Mouse (Mus musculus) ES-Bruce4 (cell line): ENCODE data around the gene E130114P18Rik. TPM values are rescaled to one million over a fixed set of nuclear protein-coding genes. Genes with fewer than 3 reads are reported as not detected.

Source experiments
- H3K27ac ChIP-seq: 2 replicates; pipeline ENCODE4 v1.5.1; 2012; ENCODE audit warnings: low read length, inconsistent platforms; ENCODE audit not compliant: insufficient read depth
- H3K27me3 ChIP-seq: 2 replicates; pipeline ENCODE4 v1.6.1; 2012; ENCODE audit warnings: mild to moderate bottlenecking, low read length, inconsistent platforms; ENCODE audit not compliant: control insufficient read depth, poor library complexity, insufficient read depth, severe bottlenecking
- H3K36me3 ChIP-seq: 2 replicates; pipeline ENCODE4 v1.6.1; 2012; ENCODE audit warnings: inconsistent platforms, mild to moderate bottlenecking, low read length, moderate library complexity; ENCODE audit not compliant: control insufficient read depth, poor library complexity, insufficient read depth, severe bottlenecking
- H3K4me1 ChIP-seq: one replicate; pipeline ENCODE4 v1.8.1; 2011; ENCODE audit warnings: low read length; ENCODE audit not compliant: control insufficient read depth, insufficient read depth
- H3K4me3 ChIP-seq: 2 replicates; pipeline ENCODE4 v1.5.1; 2011; ENCODE audit warnings: low read depth, mild to moderate bottlenecking, low read length
- H3K9ac ChIP-seq: 2 replicates; pipeline ENCODE4 v1.6.1; 2012; ENCODE audit warnings: low read depth, mild to moderate bottlenecking, inconsistent platforms; ENCODE audit not compliant: poor library complexity, severe bottlenecking
- H3K9me3 ChIP-seq: replicated peaks from 2 replicates; pipeline ENCODE4 v1.6.1; 2012; ENCODE audit warnings: mild to moderate bottlenecking, low read length, inconsistent platforms; ENCODE audit not compliant: control insufficient read depth, poor library complexity, insufficient read depth, severe bottlenecking
- CTCF ChIP-seq: IDR thresholded peaks from one replicate; pipeline ENCODE4 v1.8.1; 2011; ENCODE audit warnings: low read depth, low read length
- EP300 ChIP-seq: IDR thresholded peaks from 2 replicates; pipeline ENCODE4 v1.6.1; 2011; ENCODE audit warnings: low read depth, low read length; ENCODE audit not compliant: insufficient read depth
- POLR2A ChIP-seq: IDR thresholded peaks from one replicate; pipeline ENCODE4 v1.8.1; 2011; ENCODE audit warnings: low read length; ENCODE audit not compliant: insufficient read depth
- polyA plus RNA-seq: library from polyadenylated mRNA; stranded (reverse); fragments of >200 nt; gene quantifications from 2 replicates; pipeline ENCODE4 v1.2.4, GENCODE M21; 2011; ENCODE audit warnings: low read depth; ENCODE audit not compliant: missing spikeins, insufficient read depth, insufficient read length

Gene E130114P18Rik
- polyA plus RNA-seq, 1 experiment = not detected

GRCm38 (mm10) chr4:97816001-97816400 is 38.1 kb upstream of the E130114P18Rik start:
- no peak overlapping the region for H3K4me3 ChIP-seq
- TF ChIP-seq EP300 = no peak
- TF ChIP-seq CTCF = no peak
- TF ChIP-seq POLR2A = no peak
- no peaks in the 10 kb centered on the region for H3K9me3 ChIP-seq
- no peaks in the 10 kb centered on the region for H3K36me3 ChIP-seq
- no peaks in the 10 kb centered on the region for H3K4me1 ChIP-seq
- no peak overlapping the region for H3K27ac ChIP-seq
- no peaks in the 10 kb centered on the region for H3K27me3 ChIP-seq
- no peak overlapping the region for H3K9ac ChIP-seq

- Histone ChIP-seq H3K36me3 (no peaks in the 10 kb centered on the region), H3K4me1 (no peaks in the 10 kb centered on the region), H3K27me3 (no peaks in the 10 kb centered on the region), H3K9ac (no peak overlapping the region), H3K9me3 (no peaks in the 10 kb centered on the region), H3K27ac (no peak overlapping the region), H3K4me3 (no peak overlapping the region)
- TF ChIP-seq EP300 (no peak), CTCF (no peak), POLR2A (no peak)
These were observed 36.6 kb upstream of the E130114P18Rik start for GRCm38 (mm10) chr4:97814515-97814914.

DNA sequence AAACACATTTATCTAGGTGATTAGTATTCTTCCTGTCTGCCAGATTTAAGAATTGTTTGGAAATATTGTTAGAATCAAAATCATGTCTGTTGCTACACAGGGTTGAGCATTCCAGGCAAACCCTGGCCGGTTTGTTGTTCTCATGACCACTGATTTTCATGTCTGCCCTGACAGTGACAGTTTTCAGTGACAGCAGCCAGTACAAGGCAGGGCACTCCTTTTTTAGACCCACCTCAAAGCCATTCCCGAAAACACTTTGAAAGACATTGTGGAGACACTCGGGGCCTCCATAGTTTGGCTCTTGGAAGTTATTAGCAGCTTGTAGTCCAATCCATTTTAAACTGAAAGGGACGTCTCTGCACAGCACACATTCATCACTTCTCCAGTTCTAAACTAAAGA is 36.1 kb upstream of the E130114P18Rik start:
- Histone ChIP-seq H3K27me3 (no peaks in the 10 kb centered on the region), H3K27ac (no peak overlapping the region), H3K9me3 (no peaks in the 10 kb centered on the region), H3K4me1 (no peaks in the 10 kb centered on the region), H3K36me3 (no peaks in the 10 kb centered on the region), H3K4me3 (no peak overlapping the region), H3K9ac (no peak overlapping the region)
- TF ChIP-seq CTCF = no peak
- no peak for TF ChIP-seq EP300
- TF ChIP-seq POLR2A = no peak

DNA sequence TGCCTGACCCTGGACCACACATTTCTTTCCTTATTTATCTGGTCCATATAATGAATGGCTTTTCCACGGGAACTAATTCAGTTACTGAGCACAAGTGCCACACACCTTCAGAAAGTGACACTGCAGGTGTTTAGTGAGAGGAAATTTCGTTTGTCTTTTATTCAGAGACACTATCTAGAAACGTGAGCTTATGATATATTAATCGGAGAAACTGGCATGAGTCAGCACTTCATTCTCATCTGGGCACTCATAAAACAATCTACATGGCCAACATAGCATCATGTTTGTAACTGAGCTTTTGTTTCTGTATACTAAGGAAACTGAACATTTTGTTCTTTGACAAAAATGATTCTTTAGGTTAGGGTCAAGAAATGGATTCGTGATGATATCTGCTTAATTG is 35.2 kb upstream of the E130114P18Rik start:
- no peaks in the 10 kb centered on the region for H3K4me1 ChIP-seq
- no peaks in the 10 kb centered on the region for H3K36me3 ChIP-seq
- H3K9ac ChIP-seq = no peak overlapping the region
- TF ChIP-seq EP300 (no peak), POLR2A (no peak), CTCF (no peak)
- H3K27me3 ChIP-seq = no peaks in the 10 kb centered on the region
- H3K9me3 ChIP-seq = no peaks in the 10 kb centered on the region
- no peak overlapping the region for H3K4me3 ChIP-seq
- no peak overlapping the region for H3K27ac ChIP-seq

DNA sequence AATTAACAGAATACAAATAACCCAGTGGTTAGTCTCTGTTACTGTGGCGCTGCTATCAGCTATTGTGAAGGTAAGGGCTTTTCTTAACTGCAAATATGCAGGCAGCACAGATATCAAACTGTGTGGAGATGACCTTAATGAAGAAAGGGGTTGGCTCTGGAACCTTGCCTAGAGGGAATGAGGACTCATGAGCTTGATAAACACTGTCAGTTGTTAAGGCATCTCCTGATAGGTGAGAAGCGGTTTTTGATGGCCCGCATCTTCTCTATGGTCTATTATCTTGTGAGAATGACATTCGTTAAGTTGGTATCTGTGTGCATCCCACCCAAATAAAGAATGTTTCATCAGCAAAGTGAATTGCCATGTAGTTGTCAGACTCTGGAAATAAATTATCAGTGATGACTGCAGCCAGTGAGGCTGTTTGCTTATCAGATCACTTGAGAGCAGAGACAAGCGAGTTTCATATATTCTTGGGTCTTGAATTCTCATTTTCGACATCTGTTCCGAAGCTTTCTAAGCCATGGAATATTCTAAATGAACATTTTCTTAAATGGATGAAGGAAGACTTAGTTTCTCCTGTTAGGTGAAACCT is 32.6 kb upstream of the E130114P18Rik start:
- no peaks in the 10 kb centered on the region for H3K27me3 ChIP-seq
- H3K4me3 ChIP-seq = no peak overlapping the region
- no peaks in the 10 kb centered on the region for H3K4me1 ChIP-seq
- no peak overlapping the region for H3K27ac ChIP-seq
- TF ChIP-seq POLR2A (no peak), EP300 (no peak), CTCF (no peak)
- no peaks in the 10 kb centered on the region for H3K36me3 ChIP-seq
- H3K9me3 ChIP-seq = no peaks in the 10 kb centered on the region
- H3K9ac ChIP-seq = no peak overlapping the region

GRCm38 (mm10) chr4:97809582-97810295 is 31.9 kb upstream of the E130114P18Rik start:
- H3K36me3 ChIP-seq = no peaks in the 10 kb centered on the region
- no peak overlapping the region for H3K27ac ChIP-seq
- H3K9ac ChIP-seq = no peak overlapping the region
- H3K4me3 ChIP-seq = no peak overlapping the region
- TF ChIP-seq CTCF = no peak
- TF ChIP-seq EP300 = no peak
- TF ChIP-seq POLR2A = no peak
- no peaks in the 10 kb centered on the region for H3K27me3 ChIP-seq
- H3K4me1 ChIP-seq = no peaks in the 10 kb centered on the region
- no peaks in the 10 kb centered on the region for H3K9me3 ChIP-seq
